In the genomic region with DNA sequence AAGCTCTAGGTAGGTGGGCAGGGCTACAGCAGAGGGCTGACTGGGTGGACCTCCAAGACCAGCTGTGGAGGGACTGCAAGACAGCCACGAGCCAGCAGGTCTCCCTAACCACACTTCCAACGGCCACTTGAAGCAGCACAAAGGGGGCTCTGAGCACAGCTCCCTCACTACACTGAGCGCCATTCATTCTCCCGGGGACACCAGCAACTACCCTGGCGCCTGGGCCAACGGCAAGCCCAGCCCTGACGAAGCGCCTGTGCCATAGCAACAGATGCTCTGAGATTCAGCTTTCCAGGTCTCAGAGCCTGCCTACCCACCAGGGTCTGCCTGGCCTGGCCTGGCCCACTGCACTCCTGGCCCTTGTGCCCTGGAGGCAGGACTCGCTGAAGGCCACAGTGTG, we compare ENCODE assay signal across 13 mouse cellular contexts. TPM values are rescaled to one million over a fixed set of nuclear protein-coding genes. Genes with fewer than 3 reads are reported as not detected.
DNase-seq lines count a peak whose midpoint lies in the region; ATAC-seq lines count a peak whose summit lies in the region.
"Had no signal": no experiment of that assay in that cellular context is flagged by ENCODE, and none has a peak within 500 bp of the region (broad histone marks: within the 10 kb centered on the region; RNA-seq: fewer than 3 reads in every experiment).

No protein-coding gene starts in this region.

- no peak overlapping the region for H3K9ac ChIP-seq in midbrain, embryonic 12.5 days (replicated peaks)
- no peak overlapping the region for H3K9ac ChIP-seq in midbrain, embryonic 15.5 days
- no peak overlapping the region for H3K9ac ChIP-seq in embryonic facial prominence, embryonic 15.5 days
- no peak overlapping the region for H3K9ac ChIP-seq in hindbrain, embryonic 15.5 days
- 0 out of 2 replicates have a peak overlapping the region, but pooled peaks have one; percentile 38 for H3K9ac ChIP-seq in neural tube, embryonic 13.5 days
- H3K9ac ChIP-seq: heart, embryonic 13.5 days had no signal

- H3K4me3 ChIP-seq in midbrain, embryonic 12.5 days: no peak overlapping the region
- no peak overlapping the region for H3K4me3 ChIP-seq in midbrain, embryonic 15.5 days
- no peak overlapping the region for H3K4me3 ChIP-seq in embryonic facial prominence, embryonic 15.5 days (replicated peaks)
- no peak overlapping the region for H3K4me3 ChIP-seq in hindbrain, embryonic 15.5 days
- no peak overlapping the region for H3K4me3 ChIP-seq in neural tube, embryonic 13.5 days
- H3K4me3 ChIP-seq: heart, embryonic 13.5 days had no signal

- no peak overlapping the region for H3K27ac ChIP-seq in midbrain, embryonic 12.5 days (replicated peaks)
- H3K27ac ChIP-seq in midbrain, embryonic 15.5 days: no peak overlapping the region
- H3K27ac ChIP-seq in embryonic facial prominence, embryonic 15.5 days (replicated peaks): no peak overlapping the region
- H3K27ac ChIP-seq in hindbrain, embryonic 15.5 days (replicated peaks): peak overlapping the region; percentile 31; the same call in 1 of the 2 replicates
- H3K27ac ChIP-seq in neural tube, embryonic 13.5 days (replicated peaks): peak overlapping the region; percentile 59
- H3K27ac ChIP-seq: heart, embryonic 13.5 days had no signal

- H3K36me3 ChIP-seq in midbrain, embryonic 12.5 days: no peaks in the 10 kb centered on the region
- H3K36me3 ChIP-seq in midbrain, embryonic 15.5 days (replicated peaks): no peaks in the 10 kb centered on the region
- H3K36me3 ChIP-seq in embryonic facial prominence, embryonic 15.5 days: no peaks in the 10 kb centered on the region
- H3K36me3 ChIP-seq in hindbrain, embryonic 15.5 days: no peaks in the 10 kb centered on the region
- H3K36me3 ChIP-seq in neural tube, embryonic 13.5 days: no peaks in the 10 kb centered on the region
- H3K36me3 ChIP-seq: heart, embryonic 13.5 days had no signal

- no peaks in the 10 kb centered on the region for H3K9me3 ChIP-seq in midbrain, embryonic 12.5 days
- H3K9me3 ChIP-seq in midbrain, embryonic 15.5 days: no peaks in the 10 kb centered on the region
- H3K9me3 ChIP-seq in embryonic facial prominence, embryonic 15.5 days (replicated peaks): no peaks in the 10 kb centered on the region
- H3K9me3 ChIP-seq in hindbrain, embryonic 15.5 days: no peaks in the 10 kb centered on the region
- no peaks in the 10 kb centered on the region for H3K9me3 ChIP-seq in neural tube, embryonic 13.5 days
- H3K9me3 ChIP-seq: heart, embryonic 13.5 days had no signal

- no peak overlapping the region for H3K4me2 ChIP-seq in midbrain, embryonic 12.5 days (replicated peaks)
- no peak overlapping the region for H3K4me2 ChIP-seq in midbrain, embryonic 15.5 days
- H3K4me2 ChIP-seq in embryonic facial prominence, embryonic 15.5 days (replicated peaks): no peak overlapping the region
- no peak overlapping the region for H3K4me2 ChIP-seq in hindbrain, embryonic 15.5 days
- no peak overlapping the region for H3K4me2 ChIP-seq in neural tube, embryonic 13.5 days
- H3K4me2 ChIP-seq: heart, embryonic 13.5 days; liver, embryonic 11.5 days had no signal

- DNase-seq in kidney, postnatal 25 days: no peak
- DNase-seq in urinary bladder, postnatal 36 days (ENCODE audit: low spot score in 2 of 2): no peak
- DNase-seq: adrenal gland, adult 8-10 months; cerebellum, postnatal 25 days; kidney, adult 18-20 months had no signal

- H3K4me1 ChIP-seq in midbrain, embryonic 12.5 days: peaks cover 14% of the 10 kb centered on the region
- H3K4me1 ChIP-seq in midbrain, embryonic 15.5 days: peaks cover 10% of the 10 kb centered on the region
- H3K4me1 ChIP-seq in embryonic facial prominence, embryonic 15.5 days: peaks cover 42% of the 10 kb centered on the region
- peaks cover 18% of the 10 kb centered on the region for H3K4me1 ChIP-seq in hindbrain, embryonic 15.5 days (replicated peaks)
- H3K4me1 ChIP-seq in neural tube, embryonic 13.5 days (replicated peaks): peaks cover 38% of the 10 kb centered on the region

- ATAC-seq in midbrain, embryonic 12.5 days (ENCODE audit: low FRiP score, low read depth): 0 out of 2 replicates have a peak, but pooled peaks have one; percentile 20
- no peak; the same call in 1 of the 2 replicates for ATAC-seq in midbrain, embryonic 15.5 days (replicated peaks)
- peak; percentile 73; the same call in 1 of the 2 replicates for ATAC-seq in embryonic facial prominence, embryonic 15.5 days (ENCODE audit: insufficient number of reproducible peaks, low FRiP score, low TSS enrichment, low read depth)
- peak; percentile 57 for ATAC-seq in hindbrain, embryonic 15.5 days (ENCODE audit: low FRiP score, low read depth)
- ATAC-seq in neural tube, embryonic 13.5 days (ENCODE audit: low read depth): peak; percentile 41

- WGBS in midbrain, embryonic 12.5 days: 48% methylated on average over 9 of the region's 9 CpGs
- WGBS in midbrain, embryonic 15.5 days: 37% methylated on average over 9 of the region's 9 CpGs
- WGBS in embryonic facial prominence, embryonic 15.5 days: 34% methylated on average over 9 of the region's 9 CpGs
- 48% methylated on average over 9 of the region's 9 CpGs for WGBS in hindbrain, embryonic 15.5 days
- 32% methylated on average over 9 of the region's 9 CpGs for WGBS in neural tube, embryonic 13.5 days

- H3K27me3 ChIP-seq in midbrain, embryonic 12.5 days: peaks cover 4% of the 10 kb centered on the region; the same call in 1 of the 2 replicates
- no peaks in the 10 kb centered on the region for H3K27me3 ChIP-seq in midbrain, embryonic 15.5 days (replicated peaks)
- no peaks in the 10 kb centered on the region for H3K27me3 ChIP-seq in embryonic facial prominence, embryonic 15.5 days
- no peaks in the 10 kb centered on the region for H3K27me3 ChIP-seq in hindbrain, embryonic 15.5 days
- no peaks in the 10 kb centered on the region for H3K27me3 ChIP-seq in neural tube, embryonic 13.5 days
- H3K27me3 ChIP-seq: heart, embryonic 13.5 days had no signal

RNA-seq across cellular contexts. Expression of gene Sh2d3c, which starts 2.1 kb away (rescaled TPM):
- polyA plus RNA-seq in midbrain, embryonic 12.5 days (2016; fragmentation: Nextera tagmentation; extraction: Ambion mirVana): 34.6 and 41.1 TPM in 2 replicates
- polyA plus RNA-seq in midbrain, embryonic 15.5 days (2015; fragmentation: Nextera tagmentation; extraction: Ambion mirVana): 54.7 and 57.2 TPM in 2 replicates
- 27.3 and 27.6 TPM in 2 replicates for polyA plus RNA-seq in embryonic facial prominence, embryonic 15.5 days (2015; fragmentation: Nextera tagmentation; extraction: Ambion mirVana)
- polyA plus RNA-seq in hindbrain, embryonic 15.5 days (2015; fragmentation: Nextera tagmentation; extraction: Ambion mirVana): 50.1 and 53.3 TPM in 2 replicates
- polyA plus RNA-seq in neural tube, embryonic 13.5 days (2015; fragmentation: Nextera tagmentation; extraction: Ambion mirVana): 42.5 and 51.4 TPM in 2 replicates

RNA-seq across cellular contexts. Expression of gene Cdk9, which starts 5.9 kb away (rescaled TPM):
- polyA plus RNA-seq in midbrain, embryonic 12.5 days (2016; fragmentation: Nextera tagmentation; extraction: Ambion mirVana): 99.3 and 103 TPM in 2 replicates
- polyA plus RNA-seq in midbrain, embryonic 15.5 days (2015; fragmentation: Nextera tagmentation; extraction: Ambion mirVana): 73.5 and 76.5 TPM in 2 replicates
- 105 and 106 TPM in 2 replicates for polyA plus RNA-seq in embryonic facial prominence, embryonic 15.5 days (2015; fragmentation: Nextera tagmentation; extraction: Ambion mirVana)
- polyA plus RNA-seq in hindbrain, embryonic 15.5 days (2015; fragmentation: Nextera tagmentation; extraction: Ambion mirVana): 69.0 and 73.4 TPM in 2 replicates
- 72.2 and 74.6 TPM in 2 replicates for polyA plus RNA-seq in neural tube, embryonic 13.5 days (2015; fragmentation: Nextera tagmentation; extraction: Ambion mirVana)

RNA-seq across cellular contexts. Expression of gene Fpgs, which starts 14.8 kb away (rescaled TPM):
- polyA plus RNA-seq in midbrain, embryonic 12.5 days (2016; fragmentation: Nextera tagmentation; extraction: Ambion mirVana): 17.9 and 19.1 TPM in 2 replicates
- polyA plus RNA-seq in midbrain, embryonic 15.5 days (2015; fragmentation: Nextera tagmentation; extraction: Ambion mirVana): 23.2 and 25.1 TPM in 2 replicates
- 31.6 and 33.2 TPM in 2 replicates for polyA plus RNA-seq in embryonic facial prominence, embryonic 15.5 days (2015; fragmentation: Nextera tagmentation; extraction: Ambion mirVana)
- 20.4 and 22.7 TPM in 2 replicates for polyA plus RNA-seq in hindbrain, embryonic 15.5 days (2015; fragmentation: Nextera tagmentation; extraction: Ambion mirVana)
- polyA plus RNA-seq in neural tube, embryonic 13.5 days (2015; fragmentation: Nextera tagmentation; extraction: Ambion mirVana): 14.3 and 14.7 TPM in 2 replicates

RNA-seq across cellular contexts. Expression of gene 6330409D20Rik, which starts 22.1 kb away (rescaled TPM):
- polyA plus RNA-seq in midbrain, embryonic 12.5 days (2016; fragmentation: Nextera tagmentation; extraction: Ambion mirVana): 2.8 and 3.5 TPM in 2 replicates
- 3.4 and 4.1 TPM in 2 replicates for polyA plus RNA-seq in midbrain, embryonic 15.5 days (2015; fragmentation: Nextera tagmentation; extraction: Ambion mirVana)
- 0.32 and 0.42 TPM in 2 replicates for polyA plus RNA-seq in embryonic facial prominence, embryonic 15.5 days (2015; fragmentation: Nextera tagmentation; extraction: Ambion mirVana)
- polyA plus RNA-seq in hindbrain, embryonic 15.5 days (2015; fragmentation: Nextera tagmentation; extraction: Ambion mirVana): 3.4 and 3.5 TPM in 2 replicates
- polyA plus RNA-seq in neural tube, embryonic 13.5 days (2015; fragmentation: Nextera tagmentation; extraction: Ambion mirVana): 3.2 and 4.0 TPM in 2 replicates
- polyA plus RNA-seq: liver, embryonic 11.5 days; small intestine, adult 2 months had no signal

RNA-seq across cellular contexts. Expression of gene Tor2a, which starts 38.3 kb away (rescaled TPM):
- polyA plus RNA-seq in midbrain, embryonic 12.5 days (2016; fragmentation: Nextera tagmentation; extraction: Ambion mirVana): 50.2 and 53.4 TPM in 2 replicates
- polyA plus RNA-seq in midbrain, embryonic 15.5 days (2015; fragmentation: Nextera tagmentation; extraction: Ambion mirVana): 54.1 and 55.9 TPM in 2 replicates
- polyA plus RNA-seq in embryonic facial prominence, embryonic 15.5 days (2015; fragmentation: Nextera tagmentation; extraction: Ambion mirVana): 69.0 and 71.3 TPM in 2 replicates
- polyA plus RNA-seq in hindbrain, embryonic 15.5 days (2015; fragmentation: Nextera tagmentation; extraction: Ambion mirVana): 50.3 and 53.3 TPM in 2 replicates
- polyA plus RNA-seq in neural tube, embryonic 13.5 days (2015; fragmentation: Nextera tagmentation; extraction: Ambion mirVana): 53.2 and 55.8 TPM in 2 replicates

Comparison
In these comparisons a context has a peak if more than half of its experiments do, and no peak if none do; other contexts are left out.
1. H3K27ac ChIP-seq: peak in hindbrain, embryonic 15.5 days (single experiment) and neural tube, embryonic 13.5 days (single experiment); none in midbrain, embryonic 12.5 days (single experiment), midbrain, embryonic 15.5 days (single experiment) and embryonic facial prominence, embryonic 15.5 days (single experiment).